Mouse (Mus musculus): ENCODE results near the gene Rhox4a.
"Not testable (repeated sequence)": the region's sequence is repeated elsewhere in the genome, so short reads cannot be mapped to it uniquely, and the experiment has no call there.

DNA sequence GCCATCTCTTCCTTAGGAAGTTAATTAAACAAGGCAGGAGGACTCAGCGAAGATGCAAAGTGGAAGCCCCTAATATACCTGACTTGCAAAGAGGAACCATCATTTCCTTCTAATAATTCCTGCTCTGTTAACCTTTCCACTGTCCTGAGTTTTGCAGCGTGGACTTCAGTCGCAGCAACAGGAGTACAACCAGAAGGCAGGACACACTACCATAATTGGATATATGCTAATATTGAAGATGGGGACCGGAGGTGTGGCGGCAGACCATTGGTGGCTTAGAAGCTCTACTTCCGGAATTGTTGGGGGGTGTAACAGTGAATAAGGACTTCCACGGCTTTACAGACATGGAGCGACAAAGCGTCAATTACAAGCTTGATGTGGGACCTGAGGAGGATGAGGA lies 20.5 kb upstream of the Rhox4a start, which contains the start of gene Rhox2a:
- not testable (repeated sequence) for TF ChIP-seq EP300, CTCF (IDR thresholded peaks at IDR 0.05; ENCODE audit: low read depth)
